Mouse (Mus musculus) heart, embryonic 14.5 days (tissue): ENCODE data around the gene Abcc4. TPM values are rescaled to one million over a fixed set of nuclear protein-coding genes. Genes with fewer than 3 reads are reported as not detected.

Source experiments
- ATAC-seq: fragments of 200-750 bp; cut with Nextera tagmentation; 2 replicates; pipeline ENCODE4 v1.8.0; 2017; ENCODE audit warnings: low read depth, moderate TSS enrichment; ENCODE audit not compliant: insufficient number of reproducible peaks, insufficient read depth, low FRiP score
- H3K27ac ChIP-seq, 2 experiments: fragments of 200-500 bp in 1 of 2; fragments of 300-500 bp in 1 of 2; sonication (generic) in 1 of 2; replicated peaks in 1 of 2; 2 replicates each; pipeline ENCODE4 v1.5.1; 2012 to 2014; ENCODE audit warnings: low read depth in 2 of 2, low read length in 2 of 2, control low read depth in 1 of 2, mild to moderate bottlenecking in 1 of 2, mixed read lengths in 1 of 2; ENCODE audit not compliant: control insufficient read depth in 1 of 2, insufficient read depth in 1 of 2
- H3K27me3 ChIP-seq: fragments of 300-500 bp; sonication (generic); 2 replicates; pipeline ENCODE4 v1.6.1; 2014; ENCODE audit warnings: mild to moderate bottlenecking, low read length, control low read depth; ENCODE audit not compliant: control insufficient read depth, insufficient read depth
- H3K36me3 ChIP-seq: fragments of 300-500 bp; sonication (generic); 2 replicates; pipeline ENCODE4 v1.6.1; 2014; ENCODE audit warnings: mild to moderate bottlenecking, control low read depth, low read length, mixed read lengths; ENCODE audit not compliant: control insufficient read depth, insufficient read depth
- H3K4me1 ChIP-seq, 2 experiments: fragments of 200-500 bp in 1 of 2; fragments of 300-500 bp in 1 of 2; sonication (generic) in 1 of 2; 2 replicates each; pipeline ENCODE4 v1.6.1; 2012 to 2014; ENCODE audit warnings: low read length in 2 of 2, control low read depth in 1 of 2, mixed read lengths in 1 of 2; ENCODE audit not compliant: control insufficient read depth in 2 of 2, insufficient read depth in 2 of 2
- H3K4me2 ChIP-seq: fragments of 300-500 bp; sonication (generic); 2 replicates; pipeline ENCODE4 v1.6.1; 2014; ENCODE audit warnings: mild to moderate bottlenecking, low read length
- H3K4me3 ChIP-seq, 2 experiments: fragments of 200-500 bp in 1 of 2; fragments of 300-500 bp in 1 of 2; sonication (generic) in 1 of 2; 2 replicates each; pipeline ENCODE4 v1.5.1; 2012 to 2014; ENCODE audit warnings: low read length in 2 of 2, mild to moderate bottlenecking in 2 of 2, control low read depth in 1 of 2, low read depth in 1 of 2, moderate library complexity in 1 of 2; ENCODE audit not compliant: control insufficient read depth in 1 of 2, insufficient read depth in 1 of 2
- H3K9ac ChIP-seq: fragments of 300-500 bp; sonication (generic); 2 replicates; pipeline ENCODE4 v1.6.1; 2014; ENCODE audit warnings: mild to moderate bottlenecking, low read length
- H3K9me3 ChIP-seq: fragments of 300-500 bp; sonication (generic); 2 replicates; pipeline ENCODE4 v1.6.1; 2016; ENCODE audit warnings: low read length, control low read depth; ENCODE audit not compliant: control insufficient read depth
- WGBS: fragments of 180-500 bp; shearing (Covaris S2); extraction: QIAGEN DNeasy Blood & Tissue Kit; methylation state at CpG from one replicate; pipeline ENCODE4 v1.1.7; 2014; 5-methylcytosine and 5-hydroxymethylcytosine counted together
- microRNA-seq: library from miRNA; unstranded; fragments of <30 nt; microRNA quantifications from one replicate; pipeline ENCODE4, GENCODE M21; 2016
- polyA plus RNA-seq: library from polyadenylated mRNA; unstranded; fragments of >200 nt; fragmentation: Nextera tagmentation; extraction: Ambion mirVana; gene quantifications from 2 replicates; pipeline ENCODE4 v1.2.1, GENCODE M21; 2014

Abcc4 gene
- polyA plus RNA-seq, 1 experiment from 2014 or later: 1.8 TPM

DNA sequence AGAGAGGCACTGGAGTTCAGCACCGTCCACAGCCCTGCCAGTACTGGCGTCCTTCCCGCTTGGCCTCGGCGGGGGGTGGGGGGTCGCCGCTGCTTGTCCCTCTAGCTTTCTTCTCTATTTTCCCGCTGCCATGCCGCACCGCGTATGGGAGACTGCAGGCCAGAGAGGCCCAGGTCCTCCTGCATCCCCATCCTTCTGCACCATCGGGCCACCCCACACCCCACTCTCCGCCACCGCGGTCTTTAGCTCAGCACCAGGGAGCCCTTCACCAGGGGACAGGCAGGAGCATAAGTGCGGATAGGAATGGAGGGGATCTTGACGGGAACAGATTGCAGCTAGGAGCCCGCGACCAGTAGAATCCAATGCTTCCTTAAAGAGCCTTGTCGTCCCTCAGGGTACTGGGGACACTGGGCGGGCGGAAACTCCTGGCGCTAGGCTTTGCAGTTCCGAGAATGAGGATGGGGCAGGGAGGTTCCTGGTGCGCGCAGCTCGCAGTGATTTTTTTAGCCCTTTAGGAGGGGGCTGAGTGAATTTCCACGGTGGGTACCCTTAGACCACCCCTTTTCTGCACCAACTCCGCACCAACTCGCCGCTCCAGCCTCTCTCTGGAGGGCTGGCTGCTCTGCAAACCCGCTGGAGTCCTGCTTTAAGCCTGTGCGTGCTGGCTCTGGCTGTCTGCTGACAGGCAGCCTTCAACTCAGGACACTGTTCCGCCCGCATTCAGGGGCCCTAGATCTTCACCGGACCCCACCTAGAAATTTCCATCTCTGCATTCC, 268.7 kb downstream of the Abcc4 start:
- Histone ChIP-seq H3K9ac (peak overlapping the region; percentile 47; the same call in 1 of the 2 replicates), H3K27me3 (peaks cover 75% of the 10 kb centered on the region), H3K9me3 (no peaks in the 10 kb centered on the region), H3K36me3 (no peaks in the 10 kb centered on the region), H3K4me2 (peak overlapping the region; percentile 85), H3K27ac (no peak overlapping the region), H3K4me3 (peak overlapping the region; percentile 33 to 51), H3K4me1 (peaks cover 2 to 3% of the 10 kb centered on the region in 2 experiments; a peak in 2 of 4 replicates)
- WGBS: under 1% methylated on average over 36 of the region's 36 CpGs
- peak; percentile 50; the same call in 1 of the 2 replicates for ATAC-seq

DNA sequence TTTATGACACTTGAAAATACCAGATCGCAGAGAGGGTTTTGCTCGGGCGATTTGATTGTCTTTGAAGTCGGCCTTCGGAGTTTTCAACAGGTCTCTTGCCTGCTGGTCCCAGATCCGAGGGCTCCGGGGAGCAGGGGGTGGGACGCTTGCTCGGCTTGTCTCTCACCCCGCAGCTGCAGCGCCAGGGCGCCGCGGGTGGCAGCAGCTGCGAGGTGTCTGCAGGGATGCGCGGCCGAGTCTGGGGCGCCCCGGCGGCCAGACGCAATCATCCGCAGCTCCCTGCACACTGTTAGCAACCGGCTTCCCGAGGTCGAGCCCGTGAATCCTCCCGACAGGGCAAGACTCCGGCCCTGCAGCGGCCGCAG, 269.2 kb downstream of the Abcc4 start:
- Histone ChIP-seq H3K4me1 (peaks cover 2 to 3% of the 10 kb centered on the region in 2 experiments; a peak in 2 of 4 replicates), H3K4me3 (peak overlapping the region; percentile 33 to 51), H3K4me2 (peak overlapping the region; percentile 85), H3K27me3 (peaks cover 71% of the 10 kb centered on the region), H3K27ac (no peak overlapping the region), H3K9ac (peak overlapping the region; percentile 47; the same call in 1 of the 2 replicates), H3K36me3 (no peaks in the 10 kb centered on the region), H3K9me3 (no peaks in the 10 kb centered on the region)
- peak; percentile 43; the same call in 1 of the 2 replicates for ATAC-seq
- WGBS: under 1% methylated on average over 31 of the region's 31 CpGs

- Histone ChIP-seq H3K9me3 (no peaks in the 10 kb centered on the region), H3K4me2 (no peak overlapping the region), H3K27me3 (peaks cover 62% of the 10 kb centered on the region), H3K36me3 (no peaks in the 10 kb centered on the region), H3K9ac (no peak overlapping the region), H3K4me3 (no peak overlapping the region), H3K4me1 (peaks cover 2 to 3% of the 10 kb centered on the region in 2 experiments; a peak in 2 of 4 replicates), H3K27ac (no peak overlapping the region)
- no peak for ATAC-seq
- WGBS: 36% methylated on average over 12 of the region's 12 CpGs
Measured at GRCm38 (mm10) chr14:118435676-118436330, 270.2 kb downstream of the Abcc4 start.

GRCm38 (mm10) chr14:118434842-118435241, 271.2 kb downstream of the Abcc4 start:
- peaks cover 52% of the 10 kb centered on the region for H3K27me3 ChIP-seq
- WGBS: 79% methylated on average over 4 of the region's 4 CpGs
- no peak for ATAC-seq

DNA sequence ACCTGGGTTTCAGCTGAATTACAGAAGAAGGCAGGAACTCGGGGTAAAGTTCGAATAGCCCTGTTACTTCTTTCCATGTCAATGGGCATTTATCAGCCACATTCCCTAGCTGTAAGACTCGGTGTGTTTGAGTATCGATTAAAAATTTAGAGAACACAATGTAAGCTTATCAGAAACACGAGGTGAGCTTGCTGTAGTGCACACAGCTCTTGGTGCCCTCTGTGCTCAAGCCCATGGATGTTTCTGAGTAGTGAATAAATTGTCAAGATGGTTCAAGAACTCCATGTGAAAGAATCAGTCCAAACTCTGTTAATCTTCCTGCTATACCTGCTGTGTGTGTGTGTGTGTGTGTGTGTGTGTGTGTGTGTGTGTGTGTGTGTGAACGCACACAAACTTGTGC, 272.2 kb downstream of the Abcc4 start:
- peaks cover 2 to 3% of the 10 kb centered on the region in 2 experiments; a peak in 2 of 4 replicates for H3K4me1 ChIP-seq
- no peak for ATAC-seq
- no peak overlapping the region for H3K4me2 ChIP-seq
- no peak overlapping the region for H3K4me3 ChIP-seq
- H3K27me3 ChIP-seq: peaks cover 42% of the 10 kb centered on the region
- H3K9ac ChIP-seq: no peak overlapping the region
- 64% methylated on average over 6 of the region's 6 CpGs for WGBS
- no peaks in the 10 kb centered on the region for H3K9me3 ChIP-seq
- no peak overlapping the region for H3K27ac ChIP-seq
- no peaks in the 10 kb centered on the region for H3K36me3 ChIP-seq

More at GRCm38 (mm10) chr14:118434842-118435241, 271.2 kb downstream of the Abcc4 start:
- Histone ChIP-seq H3K4me3 (no peak overlapping the region), H3K9me3 (no peaks in the 10 kb centered on the region), H3K27ac (no peak overlapping the region), H3K9ac (no peak overlapping the region), H3K36me3 (no peaks in the 10 kb centered on the region), H3K4me1 (peaks cover 2 to 3% of the 10 kb centered on the region in 2 experiments; a peak in 2 of 4 replicates), H3K4me2 (no peak overlapping the region)

Small RNAs within 50 kb of the gene (microRNA-seq; reads per million reads assigned to microRNA genes)
- gene Mir6391: not detected

Other genes with a start within 250 kb of the Abcc4 start
- gene Cldn10, start 81.7 kb upstream of the Abcc4 start, polyA plus RNA-seq: 0.24 and 0.45 TPM in 2 replicates
- gene Dzip1, start 219.2 kb upstream of the Abcc4 start, polyA plus RNA-seq: 6.8 and 7.3 TPM in 2 replicates
- gene Dnajc3, start 231.8 kb upstream of the Abcc4 start, polyA plus RNA-seq: 24.4 and 26.5 TPM in 2 replicates